Mouse (Mus musculus) forelimb bud, embryonic 11.5 days (tissue): ENCODE measurements at regions not wholly inside any gene's neighbourhood (a gene's known extent, or its start where the extent isn't known, plus 50 kb on each side); places are given as distances from the start of the nearest gene placed in this dataset.

Experiments used
- DNase-seq: peaks from one replicate; pipeline ENCODE4 v3.0.0-alpha.2; 2012; ENCODE audit warnings: low read depth, low spot score

GRCm38 (mm10) chr2:128526100-128526499, 64.9 kb upstream of the Spdye4c start:
- no peak for DNase-seq

- no peak for DNase-seq
Measured at GRCm38 (mm10) chr2:128526883-128527344, 64.1 kb upstream of the Spdye4c start.

GRCm38 (mm10) chr2:128536294-128536693, 54.7 kb upstream of the Spdye4c start:
- no peak for DNase-seq

GRCm38 (mm10) chr2:128537425-128537824, 53.6 kb upstream of the Spdye4c start:
- no peak for DNase-seq

- DNase-seq, result no peak
Measured at GRCm38 (mm10) chr2:128538736-128539135, 52.3 kb upstream of the Spdye4c start.
